Mouse (Mus musculus): ENCODE measurements around the gene Inha. TPM values are rescaled to one million over a fixed set of nuclear protein-coding genes. Genes with fewer than 3 reads are reported as not detected.

Gene Inha
- total and polyA plus RNA-seq, 3 experiments: not detected

GRCm38 (mm10) chr1:75476441-75476840, 30.4 kb upstream of the Inha start:
- no peak overlapping the region for H3K4me3 ChIP-seq (ENCODE audit: control insufficient read depth in 1 of 2, insufficient read depth in 1 of 2, low read depth in 2 of 2, low read length in 2 of 2)
- no peaks in the 10 kb centered on the region for H3K27me3 ChIP-seq (ENCODE audit: control insufficient read depth in 1 of 2, insufficient read depth in 2 of 2, low read length in 2 of 2)

DNA sequence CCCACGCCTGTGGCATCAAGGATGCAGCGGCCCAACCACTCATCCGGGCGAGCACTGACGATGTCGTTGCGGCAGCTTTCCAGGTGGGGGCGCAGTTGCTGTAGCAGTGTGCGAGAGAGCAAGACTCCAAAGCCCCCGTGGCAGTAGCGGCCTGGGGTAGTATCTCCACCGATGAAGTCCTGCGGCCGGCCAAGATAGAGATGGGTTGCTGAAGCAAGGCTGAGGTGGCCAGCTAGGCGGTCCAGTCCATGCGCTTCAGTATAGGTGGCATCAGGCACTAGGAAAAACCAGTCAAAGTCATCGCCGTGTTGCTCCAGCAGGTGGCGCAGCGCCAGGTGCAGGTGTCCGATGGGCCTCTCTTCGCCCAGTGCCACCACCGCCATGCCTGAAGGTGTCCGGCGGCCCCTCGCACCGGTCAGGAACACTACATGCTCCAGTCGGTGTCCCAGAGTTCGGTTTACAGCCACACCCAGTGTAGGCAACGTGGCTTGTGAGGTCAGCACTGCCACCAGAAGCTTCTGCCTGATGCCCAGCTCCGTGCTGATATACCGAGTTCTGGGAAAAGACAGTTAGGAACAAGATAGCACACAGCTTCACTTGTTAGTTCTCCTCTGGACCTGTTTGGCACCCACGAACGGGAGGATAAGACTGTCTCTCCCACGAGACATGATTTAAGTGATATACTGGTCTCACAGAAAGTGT, 29.5 kb upstream of the Inha start:
- DNase-seq (ENCODE audit: low read depth, low spot score): peak; percentile 86
- peaks cover 3% of the 10 kb centered on the region; the same call in 1 of the 2 replicates for H3K79me2 ChIP-seq (ENCODE audit: control insufficient read depth, insufficient read depth, low read length, poor library complexity)
- no peak overlapping the region for H3K27ac ChIP-seq (ENCODE audit: control insufficient read depth, low read depth, low read length)
- H3K4me3 ChIP-seq (ENCODE audit: control insufficient read depth in 1 of 2, insufficient read depth in 1 of 2, low read depth in 2 of 2, low read length in 2 of 2): peak overlapping the region; percentile 86 to 90
- H3K4me1 ChIP-seq (ENCODE audit: control insufficient read depth in 1 of 2, insufficient read depth in 2 of 2, low read length in 2 of 2): 0 out of 4 replicates have a peak, but pooled peaks cover 0 to 4% of the 10 kb centered on the region in 2 experiments
- H3K9ac ChIP-seq (ENCODE audit: control insufficient read depth, low read depth, low read length, poor library complexity, severe bottlenecking): peak overlapping the region; percentile 44
- H3K36me3 ChIP-seq (ENCODE audit: control insufficient read depth in 1 of 2, insufficient read depth in 2 of 2, low read length in 2 of 2): peaks cover 0 to 5% of the 10 kb centered on the region in 2 experiments; a peak in 3 of 4 replicates
- H3K27me3 ChIP-seq (ENCODE audit: control insufficient read depth in 1 of 2, insufficient read depth in 2 of 2, low read length in 2 of 2): no peaks in the 10 kb centered on the region
- H3K9me3 ChIP-seq (replicated peaks; ENCODE audit: insufficient read depth, low read length): no peaks in the 10 kb centered on the region
- TF ChIP-seq MAFK (IDR thresholded peaks at IDR 0.05; ENCODE audit: borderline replicate concordance, low read depth, low read length) (no peak), MEF2A (IDR thresholded peaks at IDR 0.05; ENCODE audit: extremely low read depth, insufficient replicate concordance, low read depth, low read length, poor library complexity, severe bottlenecking) (no peak), SIN3A (IDR thresholded peaks at IDR 0.05; ENCODE audit: low read length) (0 out of 2 replicates have a peak, but pooled peaks have one; percentile 2), ZKSCAN1 (IDR thresholded peaks at IDR 0.05; ENCODE audit: low read depth, low read length) (no peak), E2F4 (IDR thresholded peaks at IDR 0.05; ENCODE audit: borderline replicate concordance, low read depth, low read length) (no peak), NRF1 (IDR thresholded peaks at IDR 0.05; ENCODE audit: insufficient read depth, low read depth, low read length, poor library complexity, severe bottlenecking) (no peak), ZC3H11A (IDR thresholded peaks at IDR 0.05; ENCODE audit: low read depth, low read length) (no peak), CHD2 (IDR thresholded peaks at IDR 0.05; ENCODE audit: low read length) (no peak), KAT2A (conservative IDR thresholded peaks at IDR 0.05; ENCODE audit: low read depth, low read length) (no peak), JUND (IDR thresholded peaks at IDR 0.05; ENCODE audit: low read depth, low read length) (no peak), CHD1 (IDR thresholded peaks at IDR 0.05; ENCODE audit: low read depth, low read length) (no peak), TAL1 (IDR thresholded peaks at IDR 0.05; ENCODE audit: low read length) (peak; percentile 21; the same call in 1 of the 2 replicates), GABPA (IDR thresholded peaks at IDR 0.05; ENCODE audit: low read depth, low read length) (no peak), POLR2AphosphoS5 (IDR thresholded peaks at IDR 0.05; ENCODE audit: borderline replicate concordance, low read depth, low read length) (no peak), SMC3 (IDR thresholded peaks at IDR 0.05; ENCODE audit: low read depth, low read length) (peak; percentile 33; the same call in 1 of the 2 replicates), ZNF384 (IDR thresholded peaks at IDR 0.05; ENCODE audit: low read depth, low read length) (no peak), MAZ (IDR thresholded peaks at IDR 0.05; ENCODE audit: low read depth, low read length) (0 out of 2 replicates have a peak, but pooled peaks have one; percentile 29), MYC (IDR thresholded peaks at IDR 0.05; ENCODE audit: low read depth, low read length) (no peak), CTCF (IDR thresholded peaks at IDR 0.05 in 2 of 3, conservative IDR thresholded peaks at IDR 0.05 in 1 of 3; ENCODE audit: control insufficient read depth in 1 of 3, insufficient read depth in 1 of 3, low read depth in 2 of 3, low read length in 3 of 3, poor library complexity in 1 of 3, severe bottlenecking in 1 of 3) (peak; percentile 74 to 84 (median 81)), GATA1 (IDR thresholded peaks at IDR 0.05; ENCODE audit: low read depth, low read length) (peak; percentile 21; the same call in 1 of the 2 replicates), USF2 (IDR thresholded peaks at IDR 0.05; ENCODE audit: borderline replicate concordance in 1 of 2, insufficient read depth in 1 of 2, low read depth in 1 of 2, low read length in 2 of 2) (no peak), ZMIZ1 (IDR thresholded peaks at IDR 0.05; ENCODE audit: low read depth, low read length) (no peak)

More at GRCm38 (mm10) chr1:75476441-75476840, 30.4 kb upstream of the Inha start:
- Histone ChIP-seq H3K27ac (ENCODE audit: control insufficient read depth, low read depth, low read length) (no peak overlapping the region), H3K9me3 (replicated peaks; ENCODE audit: insufficient read depth, low read length) (no peaks in the 10 kb centered on the region), H3K36me3 (ENCODE audit: control insufficient read depth in 1 of 2, insufficient read depth in 2 of 2, low read length in 2 of 2) (peaks cover 0 to 5% of the 10 kb centered on the region in 2 experiments; a peak in 3 of 4 replicates), H3K4me1 (ENCODE audit: control insufficient read depth in 1 of 2, insufficient read depth in 2 of 2, low read length in 2 of 2) (0 out of 4 replicates have a peak, but pooled peaks cover 0 to 4% of the 10 kb centered on the region in 2 experiments), H3K9ac (ENCODE audit: control insufficient read depth, low read depth, low read length, poor library complexity, severe bottlenecking) (no peak overlapping the region), H3K79me2 (ENCODE audit: control insufficient read depth, insufficient read depth, low read length, poor library complexity) (peaks cover 3% of the 10 kb centered on the region; the same call in 1 of the 2 replicates)
- TF ChIP-seq MYB (IDR thresholded peaks at IDR 0.05; ENCODE audit: low read depth, low read length) (no peak), MAZ (IDR thresholded peaks at IDR 0.05; ENCODE audit: low read depth, low read length) (no peak), UBTF (IDR thresholded peaks at IDR 0.05; ENCODE audit: borderline replicate concordance, insufficient read depth, low read depth, low read length) (no peak), ELF1 (IDR thresholded peaks at IDR 0.05; ENCODE audit: low read depth, low read length) (no peak), ETS1 (IDR thresholded peaks at IDR 0.05; ENCODE audit: low read depth, low read length) (no peak), ZNF384 (IDR thresholded peaks at IDR 0.05; ENCODE audit: low read depth, low read length) (no peak), ZMIZ1 (IDR thresholded peaks at IDR 0.05; ENCODE audit: low read depth, low read length) (no peak), NELFE (IDR thresholded peaks at IDR 0.05; ENCODE audit: low read depth, low read length) (no peak), E2F4 (IDR thresholded peaks at IDR 0.05; ENCODE audit: borderline replicate concordance, low read depth, low read length) (no peak), KAT2A (conservative IDR thresholded peaks at IDR 0.05; ENCODE audit: low read depth, low read length) (no peak), GABPA (IDR thresholded peaks at IDR 0.05; ENCODE audit: low read depth, low read length) (no peak), MEF2A (IDR thresholded peaks at IDR 0.05; ENCODE audit: extremely low read depth, insufficient replicate concordance, low read depth, low read length, poor library complexity, severe bottlenecking) (no peak), ZC3H11A (IDR thresholded peaks at IDR 0.05; ENCODE audit: low read depth, low read length) (no peak), TAL1 (IDR thresholded peaks at IDR 0.05; ENCODE audit: low read length) (no peak), RCOR1 (IDR thresholded peaks at IDR 0.05; ENCODE audit: low read depth, low read length) (no peak), CHD2 (IDR thresholded peaks at IDR 0.05; ENCODE audit: low read length) (no peak), BHLHE40 (IDR thresholded peaks at IDR 0.05; ENCODE audit: borderline replicate concordance, low read depth, low read length) (no peak), JUND (IDR thresholded peaks at IDR 0.05; ENCODE audit: low read depth, low read length) (no peak), TBP (IDR thresholded peaks at IDR 0.05; ENCODE audit: low read depth, low read length) (no peak)
- no peak for DNase-seq (ENCODE audit: low read depth, low spot score)
